Mouse (Mus musculus) gastrocnemius, postnatal 10 days (tissue): Measurements from ENCODE around the gene Bahcc1. TPM values are rescaled to one million over a fixed set of nuclear protein-coding genes. Genes with fewer than 3 reads are reported as not detected.

Experiments used
- DNase-seq: peaks from one replicate; pipeline ENCODE4 v3.0.0; 2021; ENCODE audit warnings: mixed read lengths
- long read RNA-seq, 2 experiments: library from polyadenylated mRNA; stranded (forward); transcript quantifications; one replicate each; pipeline ENCODE4 v2.0.0; 2021
- total RNA-seq, 2 experiments: library from RNA; stranded (reverse); gene quantifications; 2 replicates each; pipeline ENCODE4 v1.2.3; 2021

Gene Bahcc1
- total RNA-seq, result 10 to 100 TPM in 1 of 2 experiments, 1 to 10 TPM in 1; 6.4 to 10.5 TPM
- long read RNA-seq, experiment 1, partial matches to known transcripts, result 2 of 3 reads
- long read RNA-seq, experiment 1, other reads (novel, unspliced or antisense), result 1 of 3 reads
- long read RNA-seq, experiment 2, partial matches to known transcripts, result 0 of 3 reads
- long read RNA-seq, experiment 2, other reads (novel, unspliced or antisense), result 3 of 3 reads

GRCm38 (mm10) chr11:120232230-120233097 lies at the start of gene Bahcc1:
TSS of gene Bahcc1 (plus strand) at chr11:120232947.
- peak; percentile 100 for DNase-seq

- DNase-seq, result no peak
These were observed 49.6 kb upstream of the Bahcc1 start for GRCm38 (mm10) chr11:120183180-120183579.

GRCm38 (mm10) chr11:120183708-120184107 lies 49.0 kb upstream of the Bahcc1 start:
- no peak for DNase-seq

- no peak for DNase-seq
These were observed 48.1 kb upstream of the Bahcc1 start for GRCm38 (mm10) chr11:120184371-120185315.

- peak; percentile 55 for DNase-seq
These were observed 47.2 kb upstream of the Bahcc1 start for GRCm38 (mm10) chr11:120185316-120186141.

- DNase-seq, result no peak
These were observed 46.5 kb upstream of the Bahcc1 start for GRCm38 (mm10) chr11:120186145-120186740.

GRCm38 (mm10) chr11:120186821-120187235 lies 45.9 kb upstream of the Bahcc1 start:
- DNase-seq, result no peak

GRCm38 (mm10) chr11:120187236-120188101 lies 45.3 kb upstream of the Bahcc1 start:
- no peak for DNase-seq

GRCm38 (mm10) chr11:120188102-120188480 lies 44.7 kb upstream of the Bahcc1 start:
- peak; percentile 58 for DNase-seq

GRCm38 (mm10) chr11:120188481-120189441 lies 44.0 kb upstream of the Bahcc1 start:
- peak; percentile 73 for DNase-seq

GRCm38 (mm10) chr11:120189459-120190312 lies 43.1 kb upstream of the Bahcc1 start:
- DNase-seq, result peak; percentile 97

GRCm38 (mm10) chr11:120190526-120191412 lies 42.0 kb upstream of the Bahcc1 start:
- DNase-seq, result no peak

- DNase-seq, result no peak
These were observed 33.9 kb upstream of the Bahcc1 start for GRCm38 (mm10) chr11:120198831-120199230.

- DNase-seq, result no peak
These were observed 33.0 kb upstream of the Bahcc1 start for GRCm38 (mm10) chr11:120199766-120200165.

GRCm38 (mm10) chr11:120200621-120201020 lies 32.1 kb upstream of the Bahcc1 start:
- no peak for DNase-seq

- no peak for DNase-seq
These were observed 28.5 kb upstream of the Bahcc1 start for GRCm38 (mm10) chr11:120204200-120204599.
